Mouse (Mus musculus) forebrain, embryonic 11.5 days (tissue): ENCODE measurements around the gene Gramd4. TPM values are rescaled to one million over a fixed set of nuclear protein-coding genes. Genes with fewer than 3 reads are reported as not detected.

ENCODE experiments used
- ATAC-seq: fragments of 200-750 bp; cut with Nextera tagmentation; replicated peaks from 2 replicates; pipeline ENCODE4 v1.8.0; 2017; ENCODE audit warnings: moderate TSS enrichment; ENCODE audit not compliant: low FRiP score
- DNase-seq: peaks from one replicate; pipeline ENCODE4 v3.0.0-alpha.2; 2017; ENCODE audit warnings: low spot score
- H3K27ac ChIP-seq: fragments of 300-500 bp; sonication (generic); 2 replicates; pipeline ENCODE4 v1.5.1; 2014; ENCODE audit warnings: low read depth, low read length
- H3K27me3 ChIP-seq: fragments of 300-500 bp; sonication (generic); 2 replicates; pipeline ENCODE4 v1.6.1; 2014; ENCODE audit warnings: mild to moderate bottlenecking, low read length, mixed read lengths; ENCODE audit not compliant: control insufficient read depth, insufficient read depth
- H3K36me3 ChIP-seq: fragments of 300-500 bp; sonication (generic); 2 replicates; pipeline ENCODE4 v1.6.1; 2014; ENCODE audit warnings: mild to moderate bottlenecking, low read length, moderate library complexity, mixed read lengths; ENCODE audit not compliant: control insufficient read depth, insufficient read depth
- H3K4me1 ChIP-seq: fragments of 300-500 bp; sonication (generic); replicated peaks from 2 replicates; pipeline ENCODE4 v1.6.1; 2014; ENCODE audit warnings: low read length, mixed read lengths; ENCODE audit not compliant: control insufficient read depth, insufficient read depth
- H3K4me2 ChIP-seq: fragments of 300-500 bp; sonication (generic); 2 replicates; pipeline ENCODE4 v1.6.1; 2014; ENCODE audit warnings: low read depth, mild to moderate bottlenecking, low read length, moderate library complexity, mixed read lengths; ENCODE audit not compliant: severe bottlenecking
- H3K4me3 ChIP-seq: fragments of 300-500 bp; sonication (generic); 2 replicates; pipeline ENCODE4 v1.5.1; 2014; ENCODE audit warnings: low read depth, low read length
- H3K9ac ChIP-seq: fragments of 300-500 bp; sonication (generic); 2 replicates; pipeline ENCODE4 v1.6.1; 2014; ENCODE audit warnings: low read length
- H3K9me3 ChIP-seq: fragments of 300-500 bp; sonication (generic); 2 replicates; pipeline ENCODE4 v1.6.1; 2016; ENCODE audit warnings: low read length, mixed read lengths; ENCODE audit not compliant: control insufficient read depth
- WGBS: fragments of 180-500 bp; shearing (Covaris S2); extraction: QIAGEN DNeasy Blood & Tissue Kit; methylation state at CpG from one replicate; pipeline ENCODE4 v1.1.7; 2014; 5-methylcytosine and 5-hydroxymethylcytosine counted together
- polyA plus RNA-seq: library from polyadenylated mRNA; unstranded; fragments of >200 nt; fragmentation: Nextera tagmentation; extraction: Ambion mirVana; gene quantifications from 2 replicates; pipeline ENCODE4 v1.2.1, GENCODE M21; 2014

Gene Gramd4
- polyA plus RNA-seq, 1 experiment from 2014 or later, result 15.5 TPM

- Histone ChIP-seq H3K9ac (no peak overlapping the region), H3K9me3 (no peaks in the 10 kb centered on the region), H3K36me3 (no peaks in the 10 kb centered on the region), H3K27me3 (no peaks in the 10 kb centered on the region), H3K4me1 (peaks cover 14% of the 10 kb centered on the region), H3K4me2 (no peak overlapping the region), H3K27ac (no peak overlapping the region), H3K4me3 (no peak overlapping the region)
- WGBS, result 76% methylated on average over 5 of the region's 5 CpGs
- ATAC-seq (no peak), DNase-seq (no peak)
Measured at GRCm38 (mm10) chr15:86116421-86116820, 58.9 kb downstream of the Gramd4 start.

- no peaks in the 10 kb centered on the region for H3K9me3 ChIP-seq
- DNase-seq, result no peak
- peaks cover 12% of the 10 kb centered on the region for H3K4me1 ChIP-seq
- H3K9ac ChIP-seq, result no peak overlapping the region
- no peaks in the 10 kb centered on the region; the same call in 1 of the 2 replicates for H3K36me3 ChIP-seq
- no peak overlapping the region for H3K27ac ChIP-seq
- 69% methylated on average over 14 of the region's 15 CpGs for WGBS
- H3K4me3 ChIP-seq, result no peak overlapping the region
- no peaks in the 10 kb centered on the region for H3K27me3 ChIP-seq
- ATAC-seq, result no peak
- H3K4me2 ChIP-seq, result no peak overlapping the region
Measured at GRCm38 (mm10) chr15:86117115-86118100, 59.9 kb downstream of the Gramd4 start.

GRCm38 (mm10) chr15:86119186-86119585 lies 61.7 kb downstream of the Gramd4 start:
- Histone ChIP-seq H3K27ac (no peak overlapping the region), H3K9ac (no peak overlapping the region), H3K4me2 (no peak overlapping the region), H3K9me3 (no peaks in the 10 kb centered on the region), H3K4me3 (no peak overlapping the region), H3K4me1 (no peaks in the 10 kb centered on the region), H3K36me3 (no peaks in the 10 kb centered on the region; the same call in 1 of the 2 replicates), H3K27me3 (no peaks in the 10 kb centered on the region)
- ATAC-seq (no peak), DNase-seq (no peak)
- WGBS, result 94% methylated on average over 7 of the region's 7 CpGs

DNA sequence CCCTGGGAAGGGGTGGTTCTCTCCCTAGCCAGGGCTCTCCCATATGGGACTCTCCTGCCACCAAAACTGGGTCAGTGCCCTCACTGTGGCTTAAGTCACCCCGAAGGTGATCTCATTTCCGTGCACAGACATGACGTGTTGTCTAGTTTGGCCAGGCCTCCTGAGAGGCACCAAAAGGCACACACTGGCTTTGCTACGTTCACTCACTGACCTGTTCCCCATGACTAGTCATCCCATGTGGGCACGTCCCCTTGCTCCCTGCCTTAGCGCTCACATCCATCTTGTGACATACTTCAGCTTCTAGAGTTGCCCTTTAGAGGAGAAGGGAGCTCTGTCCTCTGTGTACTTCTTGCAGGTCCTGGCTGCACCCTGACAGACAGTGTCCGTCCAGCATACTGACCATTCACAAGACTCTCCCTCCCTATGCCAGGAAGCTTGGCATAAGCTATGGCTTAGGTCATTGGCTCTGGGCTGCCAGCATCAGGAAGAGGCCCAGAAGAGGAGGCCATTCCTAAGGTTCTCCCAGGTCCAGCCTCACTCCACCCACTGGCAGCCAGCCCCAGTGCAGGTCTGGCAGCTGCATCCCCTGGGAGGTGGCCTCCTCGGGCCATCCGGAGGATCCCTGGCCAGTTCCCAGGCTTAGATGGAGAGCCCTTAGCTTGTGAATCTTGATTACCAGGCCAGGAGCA lies 64.9 kb downstream of the Gramd4 start:
- no peak for DNase-seq
- Histone ChIP-seq H3K9me3 (no peaks in the 10 kb centered on the region), H3K27me3 (no peaks in the 10 kb centered on the region), H3K9ac (no peak overlapping the region), H3K27ac (no peak overlapping the region), H3K4me1 (no peaks in the 10 kb centered on the region; the same call in 1 of the 2 replicates), H3K4me2 (no peak overlapping the region), H3K4me3 (no peak overlapping the region), H3K36me3 (no peaks in the 10 kb centered on the region; the same call in 1 of the 2 replicates)
- 94% methylated on average over 9 of the region's 9 CpGs for WGBS
- ATAC-seq, result no peak

DNA sequence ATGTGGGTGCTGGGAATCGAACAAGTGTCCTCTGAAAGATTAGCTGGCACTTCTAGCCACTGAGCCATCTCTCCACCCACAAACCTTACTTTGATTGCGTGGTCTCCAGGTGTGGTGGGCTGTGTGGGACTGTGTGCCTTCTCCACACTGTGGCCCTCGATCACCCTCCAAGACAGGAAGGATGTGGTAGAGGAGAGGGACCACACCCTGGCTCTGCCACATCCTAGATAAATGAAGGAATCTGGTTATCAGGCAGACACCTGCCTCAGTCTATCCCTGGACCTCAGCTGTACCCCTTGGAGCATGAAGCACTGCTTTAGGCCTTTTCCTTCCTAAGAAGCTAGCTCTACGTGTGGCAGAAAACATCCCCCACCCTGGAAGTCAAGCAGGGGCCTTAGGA lies 65.9 kb downstream of the Gramd4 start:
- Histone ChIP-seq H3K9ac (no peak overlapping the region), H3K27me3 (no peaks in the 10 kb centered on the region), H3K9me3 (no peaks in the 10 kb centered on the region), H3K4me1 (no peaks in the 10 kb centered on the region; the same call in 1 of the 2 replicates), H3K4me3 (no peak overlapping the region), H3K36me3 (no peaks in the 10 kb centered on the region; the same call in 1 of the 2 replicates), H3K27ac (no peak overlapping the region), H3K4me2 (no peak overlapping the region)
- 94% methylated on average over 4 of the region's 4 CpGs for WGBS
- ATAC-seq (no peak), DNase-seq (no peak)

DNA sequence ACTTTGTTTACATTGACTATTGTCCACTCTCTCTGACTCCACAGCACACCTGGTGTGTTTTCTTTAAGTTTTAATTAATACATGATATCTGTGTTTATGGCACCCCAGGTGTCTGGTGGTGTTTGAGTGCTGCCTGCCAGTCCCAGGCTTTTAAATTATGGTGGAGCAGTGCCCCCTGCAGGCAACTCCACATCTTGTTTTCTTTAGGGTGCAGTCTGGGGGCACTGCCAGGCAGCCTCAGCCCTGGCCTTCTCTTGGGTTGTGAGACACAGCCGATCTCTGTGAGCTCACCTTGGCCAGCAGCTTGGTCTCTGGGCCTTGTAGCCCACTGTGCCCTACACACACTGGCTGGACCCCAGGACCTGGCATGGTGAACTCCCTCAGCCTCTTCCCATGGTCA lies 66.9 kb downstream of the Gramd4 start:
- Histone ChIP-seq H3K9ac (no peak overlapping the region), H3K9me3 (no peaks in the 10 kb centered on the region), H3K27me3 (no peaks in the 10 kb centered on the region), H3K27ac (no peak overlapping the region), H3K36me3 (no peaks in the 10 kb centered on the region; the same call in 1 of the 2 replicates), H3K4me1 (no peaks in the 10 kb centered on the region; the same call in 1 of the 2 replicates), H3K4me3 (no peak overlapping the region), H3K4me2 (no peak overlapping the region)
- DNase-seq (peak; percentile 80), ATAC-seq (0 out of 2 replicates have a peak, but pooled peaks have one; percentile 49)
- 35% methylated on average over 1 of the region's 1 CpGs for WGBS

GRCm38 (mm10) chr15:86129036-86129435 lies 71.5 kb downstream of the Gramd4 start:
- Histone ChIP-seq H3K27me3 (no peaks in the 10 kb centered on the region), H3K9me3 (no peaks in the 10 kb centered on the region), H3K4me3 (no peak overlapping the region), H3K4me1 (no peaks in the 10 kb centered on the region; the same call in 1 of the 2 replicates), H3K9ac (no peak overlapping the region), H3K27ac (no peak overlapping the region), H3K4me2 (no peak overlapping the region), H3K36me3 (no peaks in the 10 kb centered on the region; the same call in 1 of the 2 replicates)
- DNase-seq (no peak), ATAC-seq (no peak)
- WGBS, result 93% methylated on average over 3 of the region's 3 CpGs

GRCm38 (mm10) chr15:86130657-86131056 lies 73.2 kb downstream of the Gramd4 start:
- Histone ChIP-seq H3K27ac (no peak overlapping the region), H3K36me3 (no peaks in the 10 kb centered on the region; the same call in 1 of the 2 replicates), H3K9me3 (no peaks in the 10 kb centered on the region), H3K9ac (no peak overlapping the region), H3K4me1 (no peaks in the 10 kb centered on the region; the same call in 1 of the 2 replicates), H3K4me3 (no peak overlapping the region), H3K27me3 (no peaks in the 10 kb centered on the region), H3K4me2 (no peak overlapping the region)
- DNase-seq, result no peak
- ATAC-seq, result no peak
- WGBS, result 94% methylated on average over 10 of the region's 10 CpGs
